Mouse (Mus musculus) kidney, embryonic 14.5 days (tissue): ENCODE data around the gene Ccdc88a. TPM values are rescaled to one million over a fixed set of nuclear protein-coding genes. Genes with fewer than 3 reads are reported as not detected.
A peak's percentile ranks its signal among the peaks of the same experiment; 100 is the strongest.
"Not testable (repeated sequence)": the region's sequence is repeated elsewhere in the genome, so short reads cannot be mapped to it uniquely, and the experiment has no call there.

Experiments used
- ATAC-seq: fragments of 200-750 bp; cut with Nextera tagmentation; 2 replicates; pipeline ENCODE4 v1.8.0; 2017; ENCODE audit warnings: moderate number of reproducible peaks, mild to moderate bottlenecking, moderate TSS enrichment, moderate library complexity; ENCODE audit not compliant: low FRiP score, low TSS enrichment
- H3K27ac ChIP-seq: fragments of 300-500 bp; sonication (generic); 2 replicates; pipeline ENCODE4 v1.5.1; 2014; ENCODE audit warnings: low read depth, mild to moderate bottlenecking, low read length, moderate library complexity, mixed read lengths
- H3K27me3 ChIP-seq: fragments of 300-500 bp; sonication (generic); 2 replicates; pipeline ENCODE4 v1.6.1; 2014; ENCODE audit warnings: mild to moderate bottlenecking, low read length; ENCODE audit not compliant: control insufficient read depth, insufficient read depth
- H3K36me3 ChIP-seq: fragments of 300-500 bp; sonication (generic); 2 replicates; pipeline ENCODE4 v1.6.1; 2014; ENCODE audit warnings: low read length, mixed read lengths; ENCODE audit not compliant: control insufficient read depth, insufficient read depth
- H3K4me1 ChIP-seq: fragments of 300-500 bp; sonication (generic); 2 replicates; pipeline ENCODE4 v1.6.1; 2014; ENCODE audit warnings: low read length, mixed read lengths; ENCODE audit not compliant: control insufficient read depth, insufficient read depth
- H3K4me2 ChIP-seq: fragments of 300-500 bp; sonication (generic); replicated peaks from 2 replicates; pipeline ENCODE4 v1.6.1; 2014; ENCODE audit warnings: low read depth, mild to moderate bottlenecking, low read length
- H3K4me3 ChIP-seq: fragments of 300-500 bp; sonication (generic); 2 replicates; pipeline ENCODE4 v1.5.1; 2014; ENCODE audit warnings: mild to moderate bottlenecking, low read length
- H3K9ac ChIP-seq: fragments of 300-500 bp; sonication (generic); 2 replicates; pipeline ENCODE4 v1.6.1; 2014; ENCODE audit warnings: low read depth, mild to moderate bottlenecking, low read length, moderate library complexity
- H3K9me3 ChIP-seq: fragments of 300-500 bp; sonication (generic); 2 replicates; pipeline ENCODE4 v1.6.1; 2016; ENCODE audit warnings: low read length; ENCODE audit not compliant: control insufficient read depth
- WGBS: fragments of 180-500 bp; shearing (Covaris S2); extraction: QIAGEN DNeasy Blood & Tissue Kit; methylation state at CpG from one replicate; pipeline ENCODE4 v1.1.7; 2014; 5-methylcytosine and 5-hydroxymethylcytosine counted together
- polyA plus RNA-seq: library from polyadenylated mRNA; unstranded; fragments of >200 nt; fragmentation: Nextera tagmentation; extraction: Ambion mirVana; gene quantifications from 2 replicates; pipeline ENCODE4 v1.2.1, GENCODE M21; 2014

Gene Ccdc88a
- polyA plus RNA-seq, 1 experiment from 2014 or later = 30.6 TPM

DNA sequence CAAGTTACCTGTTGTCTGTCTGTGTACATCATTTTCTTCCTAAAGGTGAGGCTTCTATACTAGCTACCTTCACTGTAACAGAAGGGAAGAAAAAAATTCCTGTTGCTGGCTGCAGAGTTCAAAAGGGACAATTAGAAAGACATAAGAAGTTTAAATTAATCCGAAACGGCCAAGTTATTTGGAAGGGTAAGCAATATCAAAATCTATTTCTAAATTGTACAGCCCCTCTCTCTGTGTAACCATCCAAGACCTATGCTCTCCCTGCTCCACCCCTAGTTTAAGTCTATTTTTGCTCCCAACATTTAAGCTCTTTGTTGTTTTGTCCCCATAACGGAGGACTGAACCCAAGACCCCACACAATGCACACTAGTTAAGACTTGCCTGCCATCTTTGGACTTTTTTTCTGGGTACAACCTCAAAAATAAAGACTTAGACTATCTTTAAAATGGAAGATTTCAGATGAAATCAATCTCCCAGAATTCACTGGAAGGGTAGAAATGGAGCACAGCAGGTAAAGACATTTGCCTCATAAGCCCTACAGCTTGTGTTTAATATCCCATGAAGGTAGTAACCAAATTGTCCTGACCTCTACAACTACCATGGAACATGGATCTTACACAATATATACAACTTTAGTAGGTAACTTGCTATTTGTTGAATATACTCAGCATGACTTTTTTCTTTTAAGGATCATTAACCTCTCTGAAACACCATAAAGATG is 170.9 kb downstream of the Ccdc88a start:
- Histone ChIP-seq H3K4me1 (peaks cover 8% of the 10 kb centered on the region; the same call in 1 of the 2 replicates), H3K4me3 (no peak overlapping the region), H3K36me3 (peaks cover 49% of the 10 kb centered on the region), H3K9ac (no peak overlapping the region), H3K9me3 (no peaks in the 10 kb centered on the region), H3K27me3 (no peaks in the 10 kb centered on the region), H3K4me2 (no peak overlapping the region), H3K27ac (no peak overlapping the region)
- no peak for ATAC-seq
- WGBS = 90% methylated on average over 3 of the region's 3 CpGs

DNA sequence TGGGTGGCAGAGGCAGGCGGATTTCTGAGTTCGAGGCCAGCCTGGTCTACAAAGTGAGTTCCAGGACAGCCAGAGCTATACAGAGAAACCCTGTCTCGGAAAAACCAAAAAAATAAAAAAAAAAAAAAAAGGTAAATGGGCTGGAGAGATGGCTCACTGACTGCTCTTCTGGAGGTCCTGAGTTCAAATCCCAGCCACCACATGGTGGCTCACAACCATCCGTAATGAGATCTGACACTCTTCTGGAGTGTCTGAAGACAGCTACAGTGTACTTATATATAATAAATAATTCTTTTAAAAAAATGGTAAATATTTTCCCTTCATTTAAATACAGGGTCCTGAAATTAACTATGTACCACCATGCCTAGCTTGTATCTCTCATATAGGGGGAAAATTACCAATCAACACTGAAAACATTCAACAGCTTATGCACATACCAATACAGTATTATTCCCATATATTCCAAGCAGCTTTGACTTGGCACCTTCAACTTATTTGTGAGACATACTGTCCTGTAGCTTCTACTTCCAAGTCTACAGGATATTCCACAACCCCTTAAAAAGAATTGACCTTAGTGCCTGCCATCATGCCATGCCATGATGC is 171.8 kb downstream of the Ccdc88a start:
- 92% methylated on average over 4 of the region's 4 CpGs for WGBS
- not testable (repeated sequence) for H3K4me3 ChIP-seq, H3K27ac ChIP-seq, H3K27me3 ChIP-seq, H3K4me2 ChIP-seq, H3K9ac ChIP-seq, ATAC-seq, H3K4me1 ChIP-seq, H3K9me3 ChIP-seq
- peaks cover 47% of the 10 kb centered on the region for H3K36me3 ChIP-seq

DNA sequence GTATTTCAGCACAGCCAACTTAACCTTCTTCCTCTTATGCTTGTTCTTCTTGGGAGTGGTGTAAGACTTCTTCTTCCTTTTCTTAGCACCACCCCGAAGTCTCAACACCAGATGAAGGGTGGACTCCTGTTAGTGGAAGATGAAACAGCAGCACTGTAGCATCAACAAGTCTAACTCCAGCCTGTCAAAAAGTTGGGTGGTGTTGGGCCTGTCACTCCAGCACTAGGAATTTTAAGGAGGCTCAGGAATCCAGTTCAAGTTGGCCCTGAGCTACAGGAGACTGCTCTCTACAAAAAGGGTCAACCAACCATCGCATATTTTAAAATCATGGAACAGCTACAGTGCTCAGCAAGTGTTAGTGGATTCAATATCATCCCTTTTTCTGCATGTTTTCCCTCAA is 172.8 kb downstream of the Ccdc88a start:
- H3K27ac ChIP-seq, H3K4me1 ChIP-seq, ATAC-seq, H3K9me3 ChIP-seq, H3K27me3 ChIP-seq: not testable (repeated sequence)
- Histone ChIP-seq H3K4me2 (peak overlapping the region; percentile 74), H3K4me3 (peak overlapping the region; percentile 89), H3K36me3 (peaks cover 39% of the 10 kb centered on the region), H3K9ac (peak overlapping the region; percentile 94; the same call in 1 of the 2 replicates)
- 83% methylated on average over 2 of the region's 2 CpGs for WGBS

DNA sequence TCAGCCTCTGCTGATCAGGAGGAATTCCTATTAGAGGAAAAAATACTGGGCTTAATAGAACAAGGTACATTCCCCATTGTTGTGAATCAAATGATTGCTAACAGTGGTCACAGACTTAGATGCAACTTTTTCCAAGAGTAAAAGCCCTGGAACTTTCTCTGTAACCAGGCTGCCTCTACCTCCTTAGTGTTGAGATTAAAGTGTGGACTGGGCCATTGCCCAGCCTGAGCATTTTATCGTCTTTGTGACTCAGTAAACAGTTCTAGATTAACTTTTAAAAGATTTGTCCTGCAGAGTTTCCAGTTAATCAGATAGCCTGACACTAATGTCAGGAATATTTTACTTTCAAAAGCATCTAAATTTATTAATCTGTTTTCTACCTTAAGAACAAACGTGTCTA is 173.3 kb downstream of the Ccdc88a start:
- peak overlapping the region; percentile 74 for H3K4me2 ChIP-seq
- no peak for ATAC-seq
- no peaks in the 10 kb centered on the region for H3K9me3 ChIP-seq
- peaks cover 8% of the 10 kb centered on the region; the same call in 1 of the 2 replicates for H3K4me1 ChIP-seq
- H3K36me3 ChIP-seq = peaks cover 35% of the 10 kb centered on the region
- peak overlapping the region; percentile 94 for H3K9ac ChIP-seq
- H3K27me3 ChIP-seq = no peaks in the 10 kb centered on the region
- H3K4me3 ChIP-seq = peak overlapping the region; percentile 89
- H3K27ac ChIP-seq = no peak overlapping the region
- 17% methylated on average over 2 of the region's 2 CpGs for WGBS

DNA sequence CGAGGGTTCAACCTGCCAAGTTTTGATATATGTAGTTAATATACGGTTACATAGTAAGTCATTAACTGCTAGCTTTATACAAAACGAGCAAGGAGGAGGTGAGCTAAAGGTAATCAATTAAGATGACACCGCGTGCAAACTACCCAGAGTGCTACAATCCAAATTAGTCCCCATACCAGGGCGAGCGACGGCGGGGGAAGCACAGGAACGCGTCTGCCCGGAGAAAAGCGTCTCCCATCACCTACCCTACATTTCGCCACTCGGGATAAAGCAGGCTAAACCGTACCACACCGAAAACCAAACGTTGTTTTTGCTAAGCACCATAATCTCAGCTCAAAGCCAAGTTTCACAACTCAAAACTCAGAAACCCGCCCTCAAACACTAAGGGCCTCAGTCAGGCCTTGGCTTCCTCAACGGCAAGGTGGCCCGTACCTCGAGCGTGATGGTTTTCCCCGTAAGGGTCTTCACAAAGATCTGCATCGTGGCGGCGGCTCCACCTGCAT is 173.8 kb downstream of the Ccdc88a start:
- Histone ChIP-seq H3K9me3 (no peaks in the 10 kb centered on the region), H3K36me3 (peaks cover 32% of the 10 kb centered on the region), H3K27ac (peak overlapping the region; percentile 75; the same call in 1 of the 2 replicates), H3K9ac (peak overlapping the region; percentile 94), H3K4me2 (peak overlapping the region; percentile 74), H3K4me1 (peaks cover 8% of the 10 kb centered on the region; the same call in 1 of the 2 replicates), H3K27me3 (no peaks in the 10 kb centered on the region), H3K4me3 (peak overlapping the region; percentile 89)
- peak; percentile 4; the same call in 1 of the 2 replicates for ATAC-seq
- WGBS = under 1% methylated on average over 27 of the region's 27 CpGs

DNA sequence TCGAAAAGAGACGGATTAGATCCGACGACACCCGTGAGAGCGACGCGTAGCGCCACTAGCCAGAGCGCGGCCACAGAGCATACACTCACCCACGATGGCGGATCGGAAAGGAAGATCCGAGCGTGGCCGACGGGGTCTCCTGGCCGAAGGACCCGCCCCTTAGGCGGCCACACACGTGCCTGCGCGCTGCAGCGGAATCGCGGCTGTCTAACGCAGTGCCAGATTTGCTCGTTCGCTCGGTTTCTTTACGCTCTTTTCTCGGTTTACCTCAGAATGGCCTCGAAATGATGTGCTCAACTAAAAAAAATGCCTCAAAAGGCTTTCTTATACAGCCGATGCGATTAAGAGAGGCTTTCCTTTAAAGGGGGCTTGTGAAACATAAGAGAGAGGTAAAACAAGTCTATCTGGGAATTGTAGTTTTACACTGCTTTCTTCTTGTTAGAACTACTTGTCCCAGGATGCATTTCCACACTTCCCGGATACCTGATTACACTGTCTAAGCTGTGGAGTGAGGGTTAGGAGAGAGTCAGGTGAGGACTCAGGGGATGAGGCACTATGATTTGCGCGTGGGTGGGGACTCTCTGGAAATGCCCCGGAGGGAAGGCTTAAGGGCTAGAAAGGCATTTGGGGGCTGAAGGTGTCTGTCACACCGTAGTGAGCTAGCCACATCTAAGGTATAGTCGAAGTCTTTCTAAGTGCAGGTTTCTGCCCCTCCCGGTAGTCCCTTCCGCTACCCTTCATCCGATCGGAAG is 174.5 kb downstream of the Ccdc88a start, which contains the start of the genes Clhc1 and Rps27a:
Gene Clhc1, plus strand, starts transcription at position 199 of the 752 bp plus-strand sequence.
Gene Rps27a, minus strand, starts transcription at position 358 of the 752 bp plus-strand sequence.
- Histone ChIP-seq H3K4me2 (peak within 1 kb of the TSS; percentile 74), H3K27ac (peak within 1 kb of the TSS; percentile 75), H3K4me1 (peaks cover 8% of the 10 kb centered on the region; the same call in 1 of the 2 replicates), H3K27me3 (no peaks in the 10 kb centered on the region), H3K9ac (peak within 1 kb of the TSS; percentile 94), H3K36me3 (peaks cover 31% of the 10 kb centered on the region), H3K9me3 (no peaks in the 10 kb centered on the region), H3K4me3 (peak within 1 kb of the TSS; percentile 89)
- peak; percentile 97 for ATAC-seq
- WGBS = under 1% methylated on average over 46 of the region's 46 CpGs

DNA sequence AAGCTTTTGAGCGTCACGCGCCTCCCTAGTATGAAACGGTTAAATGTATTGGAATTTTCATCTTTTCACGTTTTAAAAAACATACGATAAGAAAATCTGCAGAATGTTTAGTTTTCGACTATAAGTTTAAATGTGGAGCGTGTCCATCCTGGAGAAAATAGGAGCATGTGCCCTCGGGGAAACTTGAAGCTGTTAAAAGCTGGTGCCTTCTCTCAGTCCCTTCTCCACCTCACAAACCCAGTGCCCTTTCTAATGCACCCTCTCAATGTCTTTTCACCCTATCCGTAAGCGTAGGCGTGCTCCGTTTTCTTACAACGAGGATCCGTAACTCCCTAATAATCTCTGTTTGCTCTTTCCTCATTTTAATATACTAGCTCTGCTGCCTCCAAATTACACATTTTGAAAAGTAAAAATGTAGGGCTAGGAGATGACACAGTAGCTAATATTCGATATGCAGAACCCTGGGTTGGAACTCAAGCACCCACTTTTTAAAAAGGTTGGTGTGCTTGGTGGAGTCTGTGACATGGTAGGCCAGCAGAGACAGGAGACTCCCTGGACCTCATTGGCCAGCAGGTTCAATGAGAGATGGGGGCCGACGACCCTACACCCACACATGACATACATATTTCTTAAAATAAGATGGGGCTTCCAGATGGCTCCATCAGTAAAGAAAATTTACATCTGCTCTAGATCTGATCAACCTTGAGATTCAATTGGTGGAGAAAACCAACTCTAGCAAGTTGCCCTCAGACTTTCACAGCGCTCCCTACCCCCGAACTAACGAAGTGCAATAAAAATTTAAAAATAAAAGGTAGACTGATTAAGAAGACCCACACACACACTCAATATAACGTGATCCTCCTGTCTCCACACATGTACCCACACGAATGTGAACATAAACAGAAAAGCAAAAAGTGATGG is 175.3 kb downstream of the Ccdc88a start:
- H3K27me3 ChIP-seq = no peaks in the 10 kb centered on the region
- no peak overlapping the region for H3K27ac ChIP-seq
- H3K9ac ChIP-seq = peak overlapping the region; percentile 94
- peak overlapping the region; percentile 89 for H3K4me3 ChIP-seq
- H3K4me2 ChIP-seq = peak overlapping the region; percentile 65
- peaks cover 8% of the 10 kb centered on the region; the same call in 1 of the 2 replicates for H3K4me1 ChIP-seq
- ATAC-seq = no peak
- H3K36me3 ChIP-seq = peaks cover 28% of the 10 kb centered on the region
- 26% methylated on average over 23 of the region's 23 CpGs for WGBS
- H3K9me3 ChIP-seq = no peaks in the 10 kb centered on the region

DNA sequence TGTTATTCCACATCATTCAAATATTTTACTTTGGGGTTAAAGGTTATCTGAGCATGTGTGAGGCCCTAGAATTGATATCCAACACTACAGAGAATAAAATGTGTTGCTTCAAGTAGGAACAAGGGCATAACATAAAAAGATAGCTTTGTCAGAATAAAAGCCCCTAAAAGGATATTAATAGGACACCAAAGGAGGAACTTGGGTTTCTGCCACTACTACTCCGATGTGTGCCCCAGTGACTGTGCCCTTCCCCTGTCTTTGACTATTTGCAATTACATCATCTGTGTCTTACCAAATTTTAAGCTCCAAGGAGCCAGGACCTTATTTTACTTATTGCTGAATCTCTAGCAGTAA is 175.9 kb downstream of the Ccdc88a start:
- Histone ChIP-seq H3K4me1 (peaks cover 8% of the 10 kb centered on the region; the same call in 1 of the 2 replicates), H3K9me3 (no peaks in the 10 kb centered on the region), H3K9ac (no peak overlapping the region), H3K4me2 (no peak overlapping the region), H3K4me3 (no peak overlapping the region), H3K36me3 (peaks cover 22% of the 10 kb centered on the region), H3K27ac (no peak overlapping the region), H3K27me3 (no peaks in the 10 kb centered on the region)
- 96% methylated on average over 1 of the region's 1 CpGs for WGBS
- ATAC-seq = no peak
